13 mouse cellular contexts compared by ENCODE assay signal in genomic region chr12:26160861-26161615, GRCm38 (mm10).
DNase-seq lines count a peak whose midpoint lies in the region.
"Had no signal": no experiment of that assay in that cellular context is flagged by ENCODE, and none has a peak within 500 bp of the region (broad histone marks: within the 10 kb centered on the region; RNA-seq: fewer than 3 reads in every experiment).

No protein-coding gene starts in this region.

- intact Hi-C loops in left cerebral cortex, postnatal 10 days (cut with DNase I): no loop called here

- DNase-seq in left cerebral cortex, adult 18-20 months (ENCODE audit: low spot score in 2 of 2): peak; percentile 17 to 31
- DNase-seq in left cerebral cortex, postnatal 10 days (ENCODE audit: extremely low spot score in 1 of 2, low spot score in 2 of 2): no peak
- peak; percentile 29 to 30 for DNase-seq in right cerebral cortex, adult 2 months (ENCODE audit: low spot score in 2 of 2)
- no peak for DNase-seq in right cerebral cortex, postnatal 4 days
- DNase-seq in embryo, embryonic 11 days: no peak
- DNase-seq: adrenal gland, adult 2 months; adrenal gland, postnatal 10 days; adrenal gland, postnatal 25 days; cerebellum, adult 11-12 months; cerebellum, adult 2 months; cerebellum, adult 9-10 months; cerebellum, postnatal 10 days; cerebellum, postnatal 25 days had no signal

Comparison
In these comparisons a context has a peak if more than half of its experiments do, and no peak if none do; other contexts are left out.
1. DNase-seq: peak in left cerebral cortex, adult 18-20 months (2 of 2) and right cerebral cortex, adult 2 months (2 of 2); none in left cerebral cortex, postnatal 10 days (0 of 2), right cerebral cortex, postnatal 4 days (single experiment) and embryo, embryonic 11 days (single experiment).